Mouse (Mus musculus) mesoderm, embryonic 11.5 days (tissue): ENCODE results near the gene Samd4b.
A peak's percentile ranks its signal among the peaks of the same experiment; 100 is the strongest.
"Not testable (repeated sequence)": the region's sequence is repeated elsewhere in the genome, so short reads cannot be mapped to it uniquely, and the experiment has no call there.

Experiments
- DNase-seq: peaks from one replicate; pipeline ENCODE4 v3.0.0-alpha.2; 2012; ENCODE audit warnings: low read depth, low spot score

Samd4b gene

GRCm38 (mm10) chr7:28401942-28402341, 196.0 kb downstream of the Samd4b start:
- DNase-seq, result no peak

- no peak for DNase-seq
These were observed 196.9 kb downstream of the Samd4b start for GRCm38 (mm10) chr7:28401030-28401429.

- DNase-seq, result no peak
These were observed 199.1 kb downstream of the Samd4b start for GRCm38 (mm10) chr7:28398696-28399340.

GRCm38 (mm10) chr7:28398000-28398399, 199.9 kb downstream of the Samd4b start:
- no peak for DNase-seq

GRCm38 (mm10) chr7:28395425-28395824, 202.5 kb downstream of the Samd4b start:
- DNase-seq, result no peak

- DNase-seq, result no peak
These were observed 204.5 kb downstream of the Samd4b start for GRCm38 (mm10) chr7:28393272-28393951.

GRCm38 (mm10) chr7:28392429-28393271, 205.3 kb downstream of the Samd4b start, which contains the start of the genes Med29 and Paf1:
TSS of gene Med29 (minus strand) at chr7:28392708.
TSS of gene Paf1 (plus strand) at chr7:28392951.
- DNase-seq, result peak; percentile 99

- DNase-seq, result no peak
These were observed 207.6 kb downstream of the Samd4b start for GRCm38 (mm10) chr7:28390331-28390730.

GRCm38 (mm10) chr7:28387384-28387783, 210.6 kb downstream of the Samd4b start:
- not testable (repeated sequence) for DNase-seq

GRCm38 (mm10) chr7:28386877-28387276, 211.1 kb downstream of the Samd4b start:
- not testable (repeated sequence) for DNase-seq

- peak; percentile 90 for DNase-seq
These were observed 211.5 kb downstream of the Samd4b start for GRCm38 (mm10) chr7:28386462-28386861.

GRCm38 (mm10) chr7:28386007-28386406, 211.9 kb downstream of the Samd4b start:
- no peak for DNase-seq

- DNase-seq, result no peak
These were observed 212.7 kb downstream of the Samd4b start for GRCm38 (mm10) chr7:28385196-28385595.

GRCm38 (mm10) chr7:28384162-28384561, 213.8 kb downstream of the Samd4b start:
- DNase-seq, result no peak

- DNase-seq, result no peak
These were observed 214.3 kb downstream of the Samd4b start for GRCm38 (mm10) chr7:28383606-28384005.

- no peak for DNase-seq
These were observed 215.0 kb downstream of the Samd4b start for GRCm38 (mm10) chr7:28382981-28383396.

- no peak for DNase-seq
These were observed 215.5 kb downstream of the Samd4b start for GRCm38 (mm10) chr7:28382347-28382951.

- DNase-seq, result peak; percentile 80
These were observed 216.0 kb downstream of the Samd4b start for GRCm38 (mm10) chr7:28381938-28382337.

GRCm38 (mm10) chr7:28381017-28381790, 216.7 kb downstream of the Samd4b start:
- DNase-seq, result peak; percentile 41

GRCm38 (mm10) chr7:28380237-28381016, 217.5 kb downstream of the Samd4b start, which contains the start of gene Zfp36:
TSS of gene Zfp36 (minus strand) at chr7:28380253.
- DNase-seq, result no peak
